Mouse (Mus musculus) thymus, postnatal 4 days (tissue): ENCODE measurements around the gene Wdr86.
"Not testable (repeated sequence)": the region's sequence is repeated elsewhere in the genome, so short reads cannot be mapped to it uniquely, and the experiment has no call there.

Experiments used
- DNase-seq: peaks from one replicate; pipeline ENCODE4 v3.0.0; 2021

Gene Wdr86

GRCm38 (mm10) chr5:24730986-24731385 is 459 bp upstream of the Wdr86 start:
- DNase-seq: no peak

GRCm38 (mm10) chr5:24729797-24730487 is 585 bp downstream of the Wdr86 start:
- no peak for DNase-seq

DNA sequence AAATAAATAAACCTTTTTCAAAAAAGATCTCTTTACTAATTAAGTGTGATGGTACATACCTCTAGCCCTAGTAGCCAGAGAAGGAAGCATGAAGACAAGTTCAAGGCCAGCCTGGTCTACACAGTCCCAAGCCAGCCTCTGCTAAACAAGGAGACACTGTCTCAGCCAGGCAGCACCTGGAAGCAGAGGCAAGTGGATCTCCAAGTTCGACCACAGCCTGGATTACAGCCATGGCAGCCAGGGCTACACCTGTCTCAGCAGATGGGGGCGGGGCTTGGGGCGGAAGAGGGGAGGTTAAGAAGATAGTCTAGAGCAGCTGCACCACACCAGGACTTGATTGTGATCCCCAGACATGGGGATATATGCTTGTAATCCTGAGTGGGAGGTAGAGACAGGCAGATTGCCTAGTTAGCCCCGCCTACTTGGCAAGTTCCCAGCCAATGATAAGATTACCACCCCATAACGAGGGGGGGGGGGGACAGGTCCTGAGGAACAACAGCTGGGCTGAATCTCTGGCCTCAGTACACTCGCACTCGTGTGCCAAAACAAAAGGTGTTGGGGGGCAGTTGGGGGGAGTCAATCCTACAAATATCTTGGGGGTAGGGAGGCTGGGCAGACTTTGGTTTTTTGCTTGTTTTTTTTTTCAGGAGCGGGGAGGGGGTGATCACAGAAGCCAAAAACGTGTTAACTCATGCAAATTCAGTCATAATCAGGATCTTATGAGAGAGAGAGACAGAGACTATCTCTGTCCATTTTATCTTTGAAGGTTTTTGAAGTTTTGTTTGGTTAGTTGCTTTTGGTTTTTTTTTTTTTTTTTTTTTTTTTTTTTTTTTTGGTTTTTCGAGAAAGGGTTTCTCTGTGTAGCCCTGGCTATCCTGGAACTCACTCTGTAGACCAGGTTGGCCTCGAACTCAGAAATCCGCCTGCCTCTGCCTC is 3.4 kb downstream of the Wdr86 start:
- DNase-seq: peak; percentile 58

GRCm38 (mm10) chr5:24725897-24726296 is 4.6 kb downstream of the Wdr86 start:
- no peak for DNase-seq

- no peak for DNase-seq
These were observed 5.7 kb downstream of the Wdr86 start for GRCm38 (mm10) chr5:24724805-24725204.

DNA sequence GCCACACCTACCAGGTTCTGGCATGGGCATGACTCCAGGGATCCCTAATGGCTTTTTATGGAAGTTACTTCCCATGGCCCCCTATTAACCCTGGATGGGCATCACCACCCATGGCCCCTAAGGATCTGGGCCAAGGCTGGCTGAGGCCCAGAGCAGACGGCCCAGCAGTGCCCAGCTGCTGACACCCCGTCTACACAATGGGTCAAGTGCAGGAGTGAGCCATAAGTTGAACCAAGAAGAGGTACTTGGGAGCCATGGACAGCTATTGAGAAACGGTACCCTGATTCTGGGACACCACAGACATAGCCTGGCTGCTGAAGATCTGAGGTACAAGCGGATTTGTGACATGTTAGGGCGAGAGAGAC is 6.3 kb downstream of the Wdr86 start:
- no peak for DNase-seq

DNA sequence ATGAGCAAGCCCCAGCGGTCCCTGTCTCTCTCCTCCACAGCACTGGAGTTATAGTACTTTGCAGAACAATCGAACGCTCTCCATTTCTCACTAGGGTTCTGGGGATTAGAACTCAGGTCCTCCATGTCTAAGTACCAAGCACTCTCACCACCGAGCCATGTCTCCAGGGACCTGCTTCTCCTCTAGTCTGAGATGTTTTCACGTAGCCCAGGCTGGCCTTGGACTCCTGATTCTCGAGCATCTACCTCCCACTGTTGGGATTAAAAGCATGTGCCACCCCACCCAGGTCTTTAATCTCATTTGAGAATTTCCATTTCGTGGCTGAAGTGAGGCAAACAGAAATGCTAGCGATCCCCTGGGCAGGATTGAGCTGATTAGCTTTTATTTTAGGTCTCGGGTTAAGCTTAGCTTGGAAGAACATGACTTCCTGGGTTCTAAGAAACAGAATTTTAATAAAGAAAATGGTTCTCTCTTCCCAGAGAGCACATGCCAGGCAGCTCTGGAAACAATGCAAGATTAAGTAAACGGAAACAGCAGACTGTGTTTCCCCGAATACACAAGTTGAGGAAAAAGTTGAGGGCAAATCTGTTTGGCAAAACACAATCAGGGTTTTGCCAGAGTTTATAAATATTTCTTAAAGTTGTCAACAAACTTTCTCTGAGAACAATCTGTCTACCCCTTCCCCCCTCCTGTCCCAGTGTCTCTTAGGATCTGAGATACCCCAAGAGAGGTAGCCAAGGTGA is 6.8 kb downstream of the Wdr86 start:
- no peak for DNase-seq

DNA sequence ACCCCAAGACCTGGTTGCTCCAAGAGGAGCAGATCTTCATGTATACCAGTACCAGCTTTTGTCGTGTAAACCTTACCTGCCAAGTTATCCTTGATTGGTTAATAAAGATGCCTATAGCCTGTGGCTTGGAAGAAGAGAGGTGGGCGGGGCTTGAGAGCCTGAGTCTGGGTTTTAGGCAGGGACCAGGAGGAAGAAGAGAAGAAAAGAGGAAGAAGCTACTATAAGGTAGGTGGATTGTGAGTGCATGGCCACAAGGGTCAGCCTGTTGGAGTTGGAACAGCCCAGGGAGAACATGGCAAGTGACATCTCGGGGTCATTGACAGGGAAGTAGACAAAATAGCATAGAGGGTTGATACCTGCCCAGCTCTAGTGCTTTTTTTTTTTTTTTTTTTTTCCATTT is 10.7 kb downstream of the Wdr86 start:
- DNase-seq: no peak

- DNase-seq: no peak
These were observed 12.5 kb downstream of the Wdr86 start for GRCm38 (mm10) chr5:24718076-24718475.

DNA sequence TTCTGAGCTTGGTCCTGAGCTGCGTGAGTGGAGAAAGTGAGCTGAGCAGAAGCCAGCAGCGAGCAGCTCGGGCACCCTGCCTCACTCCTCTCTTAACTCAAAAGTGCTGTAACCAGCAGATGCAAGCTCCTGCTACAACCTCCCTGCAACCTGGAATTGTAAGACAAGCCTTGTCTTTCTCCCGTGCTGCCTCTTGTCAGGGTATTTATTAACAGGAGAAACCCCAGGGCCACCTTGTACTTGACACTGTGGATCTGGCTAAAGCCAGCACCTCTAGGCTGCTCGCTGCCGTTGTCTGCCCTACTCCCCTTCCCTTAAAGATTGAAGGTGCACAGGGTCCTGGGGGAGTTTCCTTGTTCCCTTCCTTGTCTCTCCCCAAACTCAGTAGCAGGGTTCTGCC is 16.5 kb downstream of the Wdr86 start:
- no peak for DNase-seq

DNA sequence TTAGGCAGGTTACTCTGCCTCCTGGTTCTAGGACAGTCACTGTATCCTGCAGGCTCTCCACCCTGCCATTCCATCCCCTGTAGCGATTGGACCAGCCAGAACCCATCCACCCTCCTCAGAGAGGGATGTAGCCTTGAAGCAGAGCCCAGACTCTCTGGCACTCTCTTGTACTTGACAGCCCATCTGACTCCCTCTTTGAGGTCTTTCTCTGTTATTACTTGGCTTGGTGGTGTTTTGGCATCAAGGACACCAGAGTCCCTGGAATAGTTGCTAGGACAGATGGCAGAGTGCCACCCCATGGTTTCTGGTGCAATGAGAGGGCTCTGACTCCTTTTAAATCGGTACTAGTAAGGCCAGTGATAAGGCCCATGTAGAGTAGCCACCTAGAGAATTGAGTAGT is 17.3 kb downstream of the Wdr86 start:
- no peak for DNase-seq

- no peak for DNase-seq
These were observed 18.9 kb downstream of the Wdr86 start for GRCm38 (mm10) chr5:24711615-24712014.

GRCm38 (mm10) chr5:24709962-24710361 is 20.6 kb downstream of the Wdr86 start:
- DNase-seq: no peak

DNA sequence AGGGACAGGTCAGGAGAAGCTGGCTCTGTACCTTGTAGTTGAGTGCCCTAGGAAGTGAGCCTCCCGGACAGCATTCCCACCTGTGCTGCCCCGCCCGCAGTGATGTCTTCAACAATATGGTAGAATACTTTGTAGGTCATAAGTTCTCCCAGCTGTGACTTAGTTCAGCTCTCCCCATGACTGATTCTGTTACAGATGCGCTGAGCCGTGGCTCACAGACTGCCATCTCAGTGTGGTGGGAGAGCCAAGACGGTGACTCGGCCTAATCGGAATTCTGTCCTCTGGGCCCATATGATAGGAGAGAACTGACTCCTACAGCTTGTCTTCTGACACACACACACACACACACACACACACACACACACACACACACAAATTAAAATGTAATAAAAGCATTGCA is 25.9 kb downstream of the Wdr86 start:
- DNase-seq: no peak

- no peak for DNase-seq
These were observed 29.3 kb downstream of the Wdr86 start for GRCm38 (mm10) chr5:24701271-24701670.

GRCm38 (mm10) chr5:24696704-24697103 is 33.8 kb downstream of the Wdr86 start:
- DNase-seq: no peak

DNA sequence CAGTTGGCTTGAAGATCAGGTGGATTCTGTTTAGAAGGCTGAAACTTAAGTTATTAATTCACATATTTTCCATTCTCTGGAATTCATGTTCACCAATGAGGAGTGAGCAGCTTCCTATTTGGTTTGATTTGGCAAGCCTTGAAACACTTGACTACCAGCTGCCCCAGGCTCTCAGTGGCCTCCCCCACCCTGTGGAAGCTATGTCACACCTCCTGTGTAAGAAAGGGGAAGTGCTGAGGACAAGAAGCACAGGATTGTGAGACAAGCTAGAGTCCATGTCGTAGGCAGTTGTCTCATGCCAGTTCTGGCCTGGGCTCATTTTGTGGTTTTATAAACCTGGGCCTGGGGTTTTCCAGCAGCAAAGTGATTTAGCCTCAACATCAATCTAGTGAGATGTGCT is 42.8 kb downstream of the Wdr86 start:
- no peak for DNase-seq

- DNase-seq: not testable (repeated sequence)
These were observed 43.7 kb downstream of the Wdr86 start for GRCm38 (mm10) chr5:24686671-24687420.

DNA sequence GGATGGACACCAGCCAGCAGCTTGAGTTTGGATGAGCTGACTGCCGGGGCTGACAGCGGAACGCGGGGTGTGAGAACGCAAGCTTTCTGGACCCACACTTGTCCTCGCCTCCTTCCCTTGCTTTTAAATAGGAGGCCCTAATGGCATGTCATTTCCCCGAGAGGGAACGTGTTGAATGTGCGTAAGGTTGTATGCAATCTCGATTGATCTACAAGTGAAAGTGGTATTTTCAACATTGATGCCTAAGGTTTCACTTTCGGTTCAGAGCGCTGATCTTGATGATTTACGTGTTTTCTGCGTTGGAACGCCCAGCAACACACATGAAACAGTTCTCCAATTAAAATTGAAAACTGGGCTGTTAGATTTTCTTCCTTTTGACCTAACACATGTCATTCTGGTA is 44.4 kb downstream of the Wdr86 start:
- no peak for DNase-seq

- DNase-seq: peak; percentile 99
These were observed 45.0 kb downstream of the Wdr86 start, which contains the start of gene Nub1 for GRCm38 (mm10) chr5:24685366-24686093. Nub1 (plus strand) TSS chr5:24685532.

DNA sequence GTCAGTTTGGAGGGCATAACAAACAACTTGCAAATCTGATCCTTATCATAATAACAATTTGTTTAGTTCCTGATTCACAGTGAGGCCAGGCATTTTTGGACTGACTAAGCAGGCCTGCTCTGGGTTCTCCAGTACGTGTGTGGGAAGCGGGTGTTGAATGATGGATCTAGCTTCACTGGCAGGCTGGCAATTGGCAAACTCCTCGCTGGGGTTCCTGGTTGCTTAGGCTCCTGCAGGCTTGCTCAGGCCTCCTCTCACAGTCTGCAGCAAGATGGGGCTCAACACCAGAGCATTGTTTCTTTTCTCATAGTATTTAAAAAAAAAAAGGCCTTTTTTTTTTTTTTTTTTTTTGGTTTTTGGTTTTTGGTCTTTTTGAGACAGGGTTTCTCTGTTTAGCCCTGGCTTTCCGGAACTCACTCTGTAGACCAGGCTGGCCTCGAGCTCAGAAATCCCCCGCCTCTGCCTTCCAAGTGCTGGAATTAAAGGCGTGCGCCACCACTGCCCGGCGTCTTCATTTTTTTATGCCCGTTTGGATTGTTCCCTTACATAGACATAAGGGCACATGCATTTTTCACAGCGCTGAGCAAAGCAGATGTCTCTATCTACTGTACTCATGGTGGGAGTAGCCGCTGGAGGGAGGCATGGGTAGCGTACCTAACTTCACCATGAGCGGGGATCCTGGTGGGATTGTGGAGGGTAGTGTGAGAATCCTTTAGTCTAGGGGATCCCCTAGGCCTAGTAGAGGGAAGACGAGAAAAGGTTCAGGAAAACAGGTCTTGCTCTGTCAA is 45.8 kb downstream of the Wdr86 start:
- peak; percentile 49 for DNase-seq
